Comparison of ENCODE assay signal across 9 mouse cellular contexts in genomic region chr9:80386492-80386891, GRCm38 (mm10).
A peak's percentile ranks its signal among the peaks of the same experiment; 100 is the strongest.
DNase-seq lines count a peak whose midpoint lies in the region; ATAC-seq and TF ChIP-seq lines count a peak whose summit lies in the region.
"Had no signal": no experiment of that assay in that cellular context is flagged by ENCODE, and none has a peak within 500 bp of the region (broad histone marks: within the 10 kb centered on the region; RNA-seq: fewer than 3 reads in every experiment).

No protein-coding gene starts in this region.

- H3K27me3 ChIP-seq in heart, embryonic 11.5 days (ENCODE audit: control insufficient read depth, insufficient read depth, low read length), result no peaks in the 10 kb centered on the region
- no peaks in the 10 kb centered on the region for H3K27me3 ChIP-seq in intestine, postnatal 0 days (replicated peaks; ENCODE audit: control insufficient read depth, insufficient read depth, low read length)

- peak; percentile 57; the same call in 1 of the 2 replicates for ATAC-seq in heart, embryonic 11.5 days (replicated peaks; ENCODE audit: insufficient number of reproducible peaks, low FRiP score, low TSS enrichment)
- ATAC-seq in intestine, postnatal 0 days, result no peak

- no peak for DNase-seq in heart, adult 18-20 months
- peak; percentile 1 for DNase-seq in lung, postnatal 14 days
- DNase-seq in lung, adult 2 months, result no peak
- peak; percentile 71 for DNase-seq in brain, embryonic 14.5 days (ENCODE audit: low read depth)
- DNase-seq in layer of hippocampus, adult 11-12 months (ENCODE audit: low spot score), result no peak
- no peak for DNase-seq in gastrocnemius, postnatal 14 days

- intact Hi-C loops in gastrocnemius, postnatal 14 days (cut with DNase I; ENCODE audit: low total_unique reads), result no loop called here

- H3K36me3 ChIP-seq in heart, embryonic 11.5 days (ENCODE audit: control insufficient read depth, insufficient read depth, low read length), result no peaks in the 10 kb centered on the region
- H3K36me3 ChIP-seq in intestine, postnatal 0 days (ENCODE audit: control insufficient read depth, insufficient read depth), result no peaks in the 10 kb centered on the region

- WGBS in heart, embryonic 11.5 days (ENCODE audit: insufficient replicate concordance), result 16% methylated on average over 5 of the region's 5 CpGs
- 25% methylated on average over 5 of the region's 5 CpGs for WGBS in lung, adult 2 months
- WGBS in intestine, postnatal 0 days, result 18% methylated on average over 5 of the region's 5 CpGs

- no peak for TF ChIP-seq POLR2A in lung, adult 2 months (IDR thresholded peaks at IDR 0.05; ENCODE audit: borderline replicate concordance, extremely low read depth, low read depth, low read length)
- no peak for TF ChIP-seq POLR2A in brain, embryonic 14.5 days (IDR thresholded peaks at IDR 0.05; ENCODE audit: borderline replicate concordance, extremely low read depth, insufficient read depth, insufficient read length, poor library complexity, severe bottlenecking)

- H3K9me3 ChIP-seq in heart, embryonic 11.5 days (replicated peaks; ENCODE audit: control insufficient read depth, low read length), result no peaks in the 10 kb centered on the region
- H3K9me3 ChIP-seq in intestine, postnatal 0 days (ENCODE audit: control insufficient read depth), result no peaks in the 10 kb centered on the region

- no peaks in the 10 kb centered on the region; the same call in 1 of the 2 replicates for H3K4me1 ChIP-seq in heart, embryonic 11.5 days (ENCODE audit: control insufficient read depth, insufficient read depth, low read length)
- no peaks in the 10 kb centered on the region for H3K4me1 ChIP-seq in lung, adult 2 months (ENCODE audit: control insufficient read depth, insufficient read depth, low read length)
- H3K4me1 ChIP-seq in intestine, postnatal 0 days (replicated peaks; ENCODE audit: control insufficient read depth, insufficient read depth, low read length), result no peaks in the 10 kb centered on the region

- H3K9ac ChIP-seq in heart, embryonic 11.5 days (ENCODE audit: low read depth, low read length), result no peak overlapping the region
- H3K9ac ChIP-seq in intestine, postnatal 0 days (ENCODE audit: low read depth, low read length), result no peak overlapping the region

- TF ChIP-seq CTCF in lung, adult 2 months (IDR thresholded peaks at IDR 0.05; ENCODE audit: insufficient read depth, low read length), result no peak
- peak; percentile 55; the same call in 1 of the 2 replicates for TF ChIP-seq CTCF in brain, embryonic 14.5 days (IDR thresholded peaks at IDR 0.05; ENCODE audit: borderline replicate concordance, extremely low read depth, insufficient read depth, insufficient read length)
- TF ChIP-seq CTCF in intestine, postnatal 0 days (IDR thresholded peaks at IDR 0.05; ENCODE audit: low read depth), result peak; percentile 64

- no peak overlapping the region for H3K4me2 ChIP-seq in heart, embryonic 11.5 days
- no peak overlapping the region for H3K4me2 ChIP-seq in intestine, postnatal 0 days (replicated peaks; ENCODE audit: low read depth)

- no peak overlapping the region for H3K4me3 ChIP-seq in heart, embryonic 11.5 days (ENCODE audit: low read depth, low read length)
- H3K4me3 ChIP-seq in lung, adult 2 months (replicated peaks; ENCODE audit: extremely low read depth, low read depth, low read length), result no peak overlapping the region
- no peak overlapping the region for H3K4me3 ChIP-seq in intestine, postnatal 0 days (ENCODE audit: low read depth, low read length)

- no peak overlapping the region for H3K27ac ChIP-seq in heart, embryonic 11.5 days (ENCODE audit: low read depth, low read length)
- no peak overlapping the region for H3K27ac ChIP-seq in intestine, postnatal 0 days (ENCODE audit: low read depth, low read length)
- H3K27ac ChIP-seq: macrophage had no signal

Comparison
In these comparisons a context has a peak if more than half of its experiments do, and no peak if none do; other contexts are left out.
1. DNase-seq: peak in lung, postnatal 14 days (single experiment) and brain, embryonic 14.5 days (single experiment); none in heart, adult 18-20 months (0 of 2), lung, adult 2 months (single experiment), layer of hippocampus, adult 11-12 months (single experiment) and gastrocnemius, postnatal 14 days (single experiment).